Mouse (Mus musculus): ENCODE results near the gene C130050O18Rik.
"Not testable (repeated sequence)": the region's sequence is repeated elsewhere in the genome, so short reads cannot be mapped to it uniquely, and the experiment has no call there.

Gene C130050O18Rik

GRCm38 (mm10) chr5:139380385-139381248 lies 24.5 kb upstream of the C130050O18Rik start:
- DNase-seq = peak; percentile 88

DNA sequence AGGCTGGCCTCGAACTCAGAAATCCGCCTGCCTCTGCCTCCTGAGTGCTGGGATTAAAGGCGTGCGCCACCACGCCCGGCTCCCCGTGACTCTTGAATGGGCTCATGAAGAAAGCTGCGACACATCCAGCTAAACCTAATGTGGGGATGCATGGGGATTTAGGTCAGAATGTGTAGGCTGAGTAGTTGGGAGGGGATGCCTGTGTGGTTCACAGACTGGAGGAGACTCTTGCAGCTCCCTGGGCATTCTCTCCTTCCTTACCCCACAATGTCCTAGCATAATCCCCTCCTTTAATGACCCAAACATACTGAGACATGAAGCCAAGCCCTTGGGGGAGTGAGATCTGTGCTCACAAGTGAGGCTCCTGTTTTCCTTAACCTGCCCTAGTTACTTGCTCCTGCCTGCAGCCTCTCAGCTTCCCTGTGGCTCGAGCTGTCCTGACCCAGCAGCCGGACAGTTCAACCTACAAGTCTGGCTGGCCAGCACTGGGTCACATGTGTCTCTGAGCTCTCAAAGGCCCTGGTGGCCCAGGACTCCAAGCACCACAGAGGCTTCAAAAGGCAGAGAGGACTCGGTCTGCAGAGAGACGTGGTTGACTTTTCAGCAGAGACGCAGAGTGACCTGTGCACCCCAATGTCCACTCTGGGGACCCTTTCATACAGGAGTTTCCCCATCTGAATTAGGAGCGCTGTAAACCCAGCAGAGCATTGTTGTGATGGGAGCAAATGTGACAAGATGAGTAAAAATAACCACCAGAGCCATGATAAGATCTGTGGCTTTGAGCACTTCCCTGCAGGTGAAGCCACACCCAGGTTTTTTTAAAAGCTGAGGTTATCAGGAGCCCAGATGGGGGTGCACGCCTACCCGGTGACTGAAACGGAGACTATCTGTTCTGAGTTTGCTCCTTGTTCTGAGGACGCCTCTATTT lies 23.2 kb upstream of the C130050O18Rik start:
- DNase-seq = no peak

- peak; percentile 61 for DNase-seq
Measured at GRCm38 (mm10) chr5:139382760-139383159, 22.3 kb upstream of the C130050O18Rik start.

DNA sequence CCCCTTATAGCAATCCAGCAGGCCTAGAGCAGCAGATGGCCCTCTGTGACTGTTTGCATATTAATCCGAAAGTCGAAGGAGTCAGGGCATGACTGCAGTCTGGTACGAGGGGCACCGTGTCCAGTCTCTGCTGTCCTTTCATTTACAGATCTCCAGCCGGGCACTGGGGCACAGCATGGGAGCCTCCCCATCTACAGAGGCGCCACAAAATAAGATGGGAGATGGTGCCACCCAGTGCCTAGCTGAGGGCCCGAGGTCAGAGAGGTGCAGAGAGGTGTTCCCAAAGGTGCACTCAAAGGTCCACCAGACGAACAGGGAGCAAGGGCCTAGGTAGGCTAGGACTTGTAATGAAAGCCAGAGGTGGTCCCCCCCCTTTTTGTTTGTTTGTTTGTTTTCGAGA lies 21.8 kb upstream of the C130050O18Rik start:
- DNase-seq = no peak

GRCm38 (mm10) chr5:139384531-139384930 lies 20.5 kb upstream of the C130050O18Rik start:
- no peak for DNase-seq

GRCm38 (mm10) chr5:139386047-139386446 lies 19.0 kb upstream of the C130050O18Rik start:
- no peak for DNase-seq

GRCm38 (mm10) chr5:139387329-139388194 lies 17.5 kb upstream of the C130050O18Rik start:
- no peak for DNase-seq

DNA sequence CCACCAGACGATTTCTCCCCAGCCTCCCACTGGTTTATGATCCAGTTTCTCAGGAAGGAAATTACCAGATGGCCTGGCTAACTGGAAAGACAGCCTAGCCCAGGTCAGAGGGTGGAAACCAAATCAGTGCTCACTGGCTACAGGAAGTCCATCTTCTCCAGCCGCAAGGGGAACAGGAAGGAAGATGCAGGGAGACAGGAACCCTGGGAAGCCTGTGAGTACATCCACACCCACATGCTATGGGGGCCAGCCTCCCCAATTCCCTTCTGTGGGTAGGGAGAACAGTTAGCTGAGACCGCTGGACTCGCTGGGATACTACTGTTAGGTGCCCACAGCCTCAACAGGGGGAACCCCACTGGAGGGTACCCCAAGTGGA lies 16.9 kb upstream of the C130050O18Rik start:
- DNase-seq = no peak

DNA sequence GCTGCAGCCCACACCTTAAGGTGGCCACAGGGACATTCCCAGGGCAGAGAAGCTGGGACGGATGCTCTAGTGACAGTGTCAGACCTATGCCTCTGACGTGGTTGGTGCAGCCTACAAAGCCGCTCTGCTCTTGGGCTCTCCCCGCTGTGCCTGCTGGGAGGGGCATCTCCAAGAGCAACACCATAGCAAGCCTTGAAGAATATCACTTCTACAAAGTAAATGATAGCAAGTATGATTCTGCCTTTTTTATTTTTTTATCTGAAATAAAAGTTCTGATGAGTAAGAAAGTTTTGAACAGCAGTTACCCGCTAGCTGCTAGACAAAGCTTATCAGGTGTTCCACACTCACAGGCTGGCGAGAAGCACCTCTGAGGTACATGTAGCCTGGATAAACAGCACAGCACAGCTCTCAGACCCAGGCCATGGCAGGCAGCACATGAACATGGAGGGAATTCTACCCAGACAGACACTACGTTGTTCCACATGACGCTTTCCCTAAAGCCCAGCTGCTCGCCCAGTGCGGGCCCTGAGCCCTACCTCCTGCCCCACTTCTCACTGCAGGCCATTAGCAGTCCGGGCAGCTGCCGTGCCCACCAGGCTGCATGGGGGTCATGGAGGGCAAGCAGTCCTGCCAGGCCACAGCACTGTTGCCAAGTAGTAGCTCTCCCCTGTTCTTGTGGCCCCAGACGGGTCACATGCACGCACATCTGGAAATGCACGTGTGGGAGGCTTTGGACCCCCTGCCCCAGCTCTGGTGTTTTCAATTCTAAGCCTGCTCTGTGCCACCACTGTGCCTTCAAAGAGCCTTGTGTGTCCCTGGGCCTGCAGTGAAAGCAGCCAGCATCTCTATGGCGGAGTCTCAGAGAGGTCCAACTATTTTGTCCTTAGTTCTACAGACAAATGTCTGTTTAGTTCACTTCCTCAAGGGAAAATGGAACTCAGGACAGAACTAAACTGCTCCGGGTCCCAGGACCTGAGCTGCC lies 16.1 kb upstream of the C130050O18Rik start:
- DNase-seq = no peak

DNA sequence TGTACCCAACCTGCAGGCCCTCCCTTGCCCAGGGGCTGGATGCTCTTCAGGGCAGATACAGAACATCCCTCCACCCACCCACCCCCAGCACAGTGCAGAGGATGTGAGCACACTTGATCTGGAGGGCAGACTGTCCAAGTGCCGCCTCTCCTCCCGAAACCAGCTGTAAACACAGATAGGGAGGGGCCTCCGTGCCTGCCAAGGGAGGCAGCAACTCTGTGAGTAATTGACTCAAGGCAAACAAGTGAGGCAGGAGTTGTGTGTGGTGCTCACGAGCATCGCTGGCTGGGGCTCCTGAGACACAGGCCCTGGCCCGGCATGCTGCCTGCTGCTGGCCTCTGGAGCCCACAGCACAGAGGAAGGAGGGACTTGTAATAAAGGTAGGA lies 15.4 kb upstream of the C130050O18Rik start:
- DNase-seq = peak; percentile 56

DNA sequence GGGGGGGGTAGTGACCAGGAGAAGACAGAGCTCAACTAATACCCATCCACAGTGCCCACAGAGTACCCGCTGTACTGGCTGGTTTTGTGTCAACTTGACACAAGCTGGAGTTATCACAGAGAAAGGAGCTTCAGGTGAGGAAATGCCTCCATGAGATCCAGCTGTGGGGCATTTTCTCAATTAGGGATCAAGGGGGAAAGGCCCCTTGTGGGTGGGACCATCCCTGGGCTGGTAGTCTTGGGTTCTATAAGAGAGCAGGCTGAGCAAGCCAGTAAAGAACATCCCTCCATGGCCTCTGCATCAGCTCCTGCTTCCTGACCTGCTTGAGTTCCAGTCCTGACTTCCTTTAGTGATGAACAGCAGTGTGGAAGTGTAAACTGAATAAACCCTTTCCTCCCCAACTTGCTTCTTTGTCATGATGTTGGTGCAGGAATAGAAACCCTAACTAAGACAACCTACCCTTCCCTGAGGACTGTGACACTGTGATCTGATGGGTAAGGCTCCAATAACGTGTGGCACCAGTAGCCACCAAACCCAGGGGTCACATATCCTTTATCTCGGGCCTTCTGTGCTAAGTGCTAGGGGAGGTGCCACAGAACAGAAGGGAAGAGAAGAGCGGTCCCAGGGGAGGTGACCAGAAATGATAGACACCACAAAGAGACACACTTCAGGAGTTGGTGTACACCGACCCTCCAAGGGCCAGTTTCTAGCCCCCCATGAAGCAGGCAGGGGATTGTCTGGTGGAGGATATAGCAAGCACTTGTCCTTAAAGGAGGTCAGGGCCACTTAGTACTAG lies 14.6 kb upstream of the C130050O18Rik start:
- DNase-seq = not testable (repeated sequence)

GRCm38 (mm10) chr5:139391309-139391990 lies 13.6 kb upstream of the C130050O18Rik start:
- no peak for DNase-seq

DNA sequence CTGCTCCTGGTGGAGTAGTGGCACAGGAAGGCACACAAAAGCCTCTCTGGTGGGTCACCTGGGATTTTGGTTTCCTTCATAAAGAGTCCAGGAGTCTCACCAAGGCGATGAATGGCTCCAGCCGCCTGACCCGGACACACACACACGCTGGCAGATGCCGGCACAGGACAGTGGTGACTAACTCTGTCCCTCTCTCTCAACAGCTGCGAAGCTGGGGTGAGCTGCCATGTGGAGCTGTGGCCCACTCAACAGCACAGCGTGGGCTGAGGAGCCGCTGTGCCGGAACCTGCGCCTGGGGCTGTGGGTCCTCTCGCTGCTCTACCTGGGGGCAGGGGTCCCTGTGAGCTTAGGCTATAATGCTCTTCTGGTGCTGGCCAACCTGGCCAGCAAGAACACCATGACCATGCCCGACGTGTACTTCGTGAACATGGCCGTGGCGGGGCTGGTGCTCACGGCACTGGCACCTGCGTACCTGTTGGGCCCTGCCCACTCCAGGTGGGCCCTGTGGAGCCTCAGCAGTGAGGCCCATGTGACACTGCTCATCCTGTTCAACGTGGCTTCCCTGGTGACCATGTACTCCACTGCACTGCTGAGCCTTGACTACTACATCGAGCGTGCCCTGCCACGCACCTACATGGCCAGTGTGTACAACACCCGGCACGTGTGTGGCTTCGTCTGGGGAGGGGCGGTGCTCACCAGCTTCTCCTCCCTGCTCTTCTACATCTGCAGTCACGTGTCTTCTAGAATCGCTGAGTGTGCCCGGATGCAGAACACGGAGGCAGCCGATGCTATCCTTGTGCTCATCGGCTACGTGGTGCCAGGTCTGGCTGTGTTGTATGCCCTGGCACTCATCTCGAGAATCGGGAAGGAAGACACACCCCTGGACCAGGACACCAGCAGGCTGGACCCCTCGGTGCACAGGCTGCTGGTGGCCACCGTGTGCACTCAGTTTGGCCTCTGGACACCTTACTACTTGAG lies 12.6 kb upstream of the C130050O18Rik start:
- DNase-seq = no peak

DNA sequence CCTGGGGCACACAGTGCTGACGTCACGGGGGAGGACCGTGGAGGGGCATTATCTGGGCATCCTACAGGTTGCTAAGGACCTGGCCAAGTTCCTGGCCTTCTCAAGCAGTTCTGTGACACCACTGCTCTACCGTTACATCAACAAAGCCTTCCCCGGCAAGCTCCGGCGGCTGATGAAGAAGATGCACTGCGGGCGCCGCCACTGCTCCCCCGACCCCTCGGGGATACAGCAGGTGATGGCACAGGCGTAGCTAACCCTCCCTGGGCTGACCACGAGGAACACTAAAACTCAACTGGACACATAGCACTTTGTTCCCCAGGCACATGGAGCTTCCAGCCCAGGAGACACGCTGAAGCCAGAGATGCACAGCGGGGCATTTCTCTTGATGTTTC lies 11.9 kb upstream of the C130050O18Rik start:
- no peak for DNase-seq

DNA sequence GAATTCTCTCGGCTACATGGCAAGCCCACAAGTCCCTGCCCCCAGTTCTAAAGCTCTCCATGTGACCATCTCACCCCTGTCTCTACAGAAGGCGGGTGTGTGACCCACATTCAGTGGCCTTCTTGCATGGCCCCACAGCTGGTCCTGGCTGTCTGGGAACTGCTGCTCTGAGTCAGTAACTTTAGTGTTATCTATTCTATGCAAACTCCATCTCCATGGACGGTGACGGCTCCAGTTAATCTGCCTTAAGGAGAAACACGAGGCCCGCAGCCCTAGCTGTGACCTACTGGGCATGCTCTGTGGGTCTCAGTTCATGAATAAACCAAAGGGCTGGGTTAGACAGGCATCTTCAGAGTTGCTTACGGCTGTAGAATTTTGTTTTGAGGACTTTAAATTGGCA lies 10.7 kb upstream of the C130050O18Rik start:
- DNase-seq = no peak

DNA sequence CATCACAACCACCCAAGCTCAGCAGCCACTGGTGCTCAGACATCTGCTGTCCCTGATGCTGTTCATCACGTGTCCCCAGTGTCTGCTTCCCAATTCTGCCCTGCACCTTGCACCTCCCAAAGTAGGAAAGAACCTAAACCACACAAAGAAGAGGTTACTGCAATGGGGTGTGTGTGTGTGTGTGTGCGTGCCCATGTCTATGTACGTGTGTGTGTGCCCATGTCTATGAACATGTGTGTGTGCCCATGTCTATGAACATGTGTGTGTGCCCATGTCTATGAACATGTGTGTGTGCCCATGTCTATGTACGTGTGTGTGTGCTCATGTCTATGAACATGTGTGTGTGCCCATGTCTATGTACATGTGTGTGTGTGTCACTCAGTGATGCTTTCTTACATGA lies 9.6 kb upstream of the C130050O18Rik start:
- no peak for DNase-seq

- no peak for DNase-seq
Measured at GRCm38 (mm10) chr5:139397359-139397916, 7.6 kb upstream of the C130050O18Rik start.

GRCm38 (mm10) chr5:139397959-139398753 lies 6.9 kb upstream of the C130050O18Rik start:
- DNase-seq = peak; percentile 88

All from right cerebral cortex, postnatal 25 days (tissue).